Mouse (Mus musculus): ENCODE results near the gene Tspyl3. TPM values are rescaled to one million over a fixed set of nuclear protein-coding genes. Genes with fewer than 3 reads are reported as not detected.

The Tspyl3 gene
- polyA plus RNA-seq, 1 experiment from 2014 or later: 6.0 TPM

- Histone ChIP-seq H3K9ac (ENCODE audit: low read length) (no peak overlapping the region), H3K4me3 (ENCODE audit: low read depth, low read length) (no peak overlapping the region), H3K4me2 (ENCODE audit: low read depth) (no peak overlapping the region), H3K4me1 (ENCODE audit: control insufficient read depth, insufficient read depth, low read length) (no peaks in the 10 kb centered on the region), H3K36me3 (ENCODE audit: control insufficient read depth, insufficient read depth, low read length) (peaks cover 15% of the 10 kb centered on the region), H3K27me3 (ENCODE audit: control insufficient read depth, insufficient read depth, low read length) (no peaks in the 10 kb centered on the region), H3K9me3 (ENCODE audit: control insufficient read depth, low read length) (no peaks in the 10 kb centered on the region), H3K27ac (ENCODE audit: low read depth, low read length) (no peak overlapping the region)
- 88% methylated on average over 5 of the region's 5 CpGs for WGBS
- ATAC-seq (ENCODE audit: insufficient read depth, low FRiP score, low TSS enrichment) (no peak), DNase-seq (ENCODE audit: low spot score) (no peak)
Measured at GRCm38 (mm10) chr2:153198485-153198884, 26.8 kb downstream of the Tspyl3 start.

GRCm38 (mm10) chr2:153194255-153194654, 31.0 kb downstream of the Tspyl3 start:
- DNase-seq (ENCODE audit: low spot score) (no peak), ATAC-seq (ENCODE audit: insufficient read depth, low FRiP score, low TSS enrichment) (no peak)
- Histone ChIP-seq H3K27me3 (ENCODE audit: control insufficient read depth, insufficient read depth, low read length) (no peaks in the 10 kb centered on the region), H3K9me3 (ENCODE audit: control insufficient read depth, low read length) (no peaks in the 10 kb centered on the region), H3K36me3 (ENCODE audit: control insufficient read depth, insufficient read depth, low read length) (peaks cover 16% of the 10 kb centered on the region), H3K27ac (ENCODE audit: low read depth, low read length) (no peak overlapping the region), H3K4me2 (ENCODE audit: low read depth) (no peak overlapping the region), H3K9ac (ENCODE audit: low read length) (no peak overlapping the region), H3K4me1 (ENCODE audit: control insufficient read depth, insufficient read depth, low read length) (no peaks in the 10 kb centered on the region), H3K4me3 (ENCODE audit: low read depth, low read length) (no peak overlapping the region)
- 93% methylated on average over 3 of the region's 3 CpGs for WGBS

- DNase-seq (ENCODE audit: low spot score) (no peak), ATAC-seq (ENCODE audit: insufficient read depth, low FRiP score, low TSS enrichment) (no peak)
- Histone ChIP-seq H3K27ac (ENCODE audit: low read depth, low read length) (no peak overlapping the region), H3K4me3 (ENCODE audit: low read depth, low read length) (no peak overlapping the region), H3K9ac (ENCODE audit: low read length) (no peak overlapping the region), H3K9me3 (ENCODE audit: control insufficient read depth, low read length) (no peaks in the 10 kb centered on the region), H3K4me1 (ENCODE audit: control insufficient read depth, insufficient read depth, low read length) (no peaks in the 10 kb centered on the region), H3K36me3 (ENCODE audit: control insufficient read depth, insufficient read depth, low read length) (peaks cover 16% of the 10 kb centered on the region), H3K27me3 (ENCODE audit: control insufficient read depth, insufficient read depth, low read length) (no peaks in the 10 kb centered on the region), H3K4me2 (ENCODE audit: low read depth) (no peak overlapping the region)
- 81% methylated on average over 2 of the region's 2 CpGs for WGBS
Measured at GRCm38 (mm10) chr2:153191242-153191641, 34.0 kb downstream of the Tspyl3 start.

GRCm38 (mm10) chr2:153187848-153188247, 37.4 kb downstream of the Tspyl3 start:
- peaks cover 18% of the 10 kb centered on the region for H3K36me3 ChIP-seq (ENCODE audit: control insufficient read depth, insufficient read depth, low read length)
- no peaks in the 10 kb centered on the region for H3K27me3 ChIP-seq (ENCODE audit: control insufficient read depth, insufficient read depth, low read length)
- ATAC-seq (ENCODE audit: insufficient read depth, low FRiP score, low TSS enrichment): no peak
- H3K9ac ChIP-seq (ENCODE audit: low read length): no peak overlapping the region
- no peak overlapping the region for H3K4me3 ChIP-seq (ENCODE audit: low read depth, low read length)
- WGBS: 88% methylated on average over 2 of the region's 2 CpGs
- H3K27ac ChIP-seq (ENCODE audit: low read depth, low read length): no peak overlapping the region
- H3K4me2 ChIP-seq (ENCODE audit: low read depth): no peak overlapping the region
- no peaks in the 10 kb centered on the region for H3K9me3 ChIP-seq (ENCODE audit: control insufficient read depth, low read length)
- no peaks in the 10 kb centered on the region for H3K4me1 ChIP-seq (ENCODE audit: control insufficient read depth, insufficient read depth, low read length)
- DNase-seq (ENCODE audit: low spot score): no peak

GRCm38 (mm10) chr2:153186176-153186591, 39.1 kb downstream of the Tspyl3 start:
- Histone ChIP-seq H3K4me2 (ENCODE audit: low read depth) (no peak overlapping the region), H3K36me3 (ENCODE audit: control insufficient read depth, insufficient read depth, low read length) (peaks cover 16% of the 10 kb centered on the region), H3K9ac (ENCODE audit: low read length) (no peak overlapping the region), H3K27me3 (ENCODE audit: control insufficient read depth, insufficient read depth, low read length) (no peaks in the 10 kb centered on the region), H3K4me3 (ENCODE audit: low read depth, low read length) (no peak overlapping the region), H3K4me1 (ENCODE audit: control insufficient read depth, insufficient read depth, low read length) (no peaks in the 10 kb centered on the region), H3K27ac (ENCODE audit: low read depth, low read length) (no peak overlapping the region), H3K9me3 (ENCODE audit: control insufficient read depth, low read length) (no peaks in the 10 kb centered on the region)
- WGBS: 78% methylated on average over 2 of the region's 2 CpGs
- ATAC-seq (ENCODE audit: insufficient read depth, low FRiP score, low TSS enrichment): no peak
- no peak for DNase-seq (ENCODE audit: low spot score)

- 86% methylated on average over 3 of the region's 3 CpGs for WGBS
- no peak for ATAC-seq (ENCODE audit: insufficient read depth, low FRiP score, low TSS enrichment)
- no peaks in the 10 kb centered on the region for H3K9me3 ChIP-seq (ENCODE audit: control insufficient read depth, low read length)
- no peak overlapping the region for H3K4me3 ChIP-seq (ENCODE audit: low read depth, low read length)
- peaks cover 7% of the 10 kb centered on the region for H3K36me3 ChIP-seq (ENCODE audit: control insufficient read depth, insufficient read depth, low read length)
- H3K4me2 ChIP-seq (ENCODE audit: low read depth): no peak overlapping the region
- H3K27ac ChIP-seq (ENCODE audit: low read depth, low read length): no peak overlapping the region
- no peak for DNase-seq (ENCODE audit: low spot score)
- no peak overlapping the region for H3K9ac ChIP-seq (ENCODE audit: low read length)
- no peaks in the 10 kb centered on the region for H3K4me1 ChIP-seq (ENCODE audit: control insufficient read depth, insufficient read depth, low read length)
- H3K27me3 ChIP-seq (ENCODE audit: control insufficient read depth, insufficient read depth, low read length): no peaks in the 10 kb centered on the region
Measured at GRCm38 (mm10) chr2:153179961-153180360, 45.3 kb downstream of the Tspyl3 start.

- no peaks in the 10 kb centered on the region for H3K4me1 ChIP-seq (ENCODE audit: control insufficient read depth, insufficient read depth, low read length)
- no peak for DNase-seq (ENCODE audit: low spot score)
- no peak overlapping the region for H3K4me3 ChIP-seq (ENCODE audit: low read depth, low read length)
- H3K9me3 ChIP-seq (ENCODE audit: control insufficient read depth, low read length): no peaks in the 10 kb centered on the region
- peaks cover 5% of the 10 kb centered on the region for H3K36me3 ChIP-seq (ENCODE audit: control insufficient read depth, insufficient read depth, low read length)
- no peak overlapping the region for H3K27ac ChIP-seq (ENCODE audit: low read depth, low read length)
- H3K9ac ChIP-seq (ENCODE audit: low read length): no peak overlapping the region
- H3K27me3 ChIP-seq (ENCODE audit: control insufficient read depth, insufficient read depth, low read length): no peaks in the 10 kb centered on the region
- WGBS: 88% methylated on average over 10 of the region's 10 CpGs
- ATAC-seq (ENCODE audit: insufficient read depth, low FRiP score, low TSS enrichment): no peak
- no peak overlapping the region for H3K4me2 ChIP-seq (ENCODE audit: low read depth)
Measured at GRCm38 (mm10) chr2:153179126-153179860, 45.9 kb downstream of the Tspyl3 start.

GRCm38 (mm10) chr2:153177188-153177587, 48.1 kb downstream of the Tspyl3 start:
- no peak for DNase-seq (ENCODE audit: low spot score)
- Histone ChIP-seq H3K36me3 (ENCODE audit: control insufficient read depth, insufficient read depth, low read length) (peaks cover 2% of the 10 kb centered on the region; the same call in 1 of the 2 replicates), H3K9me3 (ENCODE audit: control insufficient read depth, low read length) (no peaks in the 10 kb centered on the region), H3K4me3 (ENCODE audit: low read depth, low read length) (no peak overlapping the region), H3K4me2 (ENCODE audit: low read depth) (no peak overlapping the region), H3K27me3 (ENCODE audit: control insufficient read depth, insufficient read depth, low read length) (no peaks in the 10 kb centered on the region), H3K27ac (ENCODE audit: low read depth, low read length) (no peak overlapping the region), H3K4me1 (ENCODE audit: control insufficient read depth, insufficient read depth, low read length) (no peaks in the 10 kb centered on the region), H3K9ac (ENCODE audit: low read length) (no peak overlapping the region)
- no peak for ATAC-seq (ENCODE audit: insufficient read depth, low FRiP score, low TSS enrichment)
- WGBS: 95% methylated on average over 3 of the region's 3 CpGs

- Histone ChIP-seq H3K4me3 (ENCODE audit: low read depth, low read length) (no peak overlapping the region), H3K4me2 (ENCODE audit: low read depth) (no peak overlapping the region), H3K9me3 (ENCODE audit: control insufficient read depth, low read length) (no peaks in the 10 kb centered on the region), H3K9ac (ENCODE audit: low read length) (no peak overlapping the region), H3K36me3 (ENCODE audit: control insufficient read depth, insufficient read depth, low read length) (peaks cover 2% of the 10 kb centered on the region; the same call in 1 of the 2 replicates), H3K27ac (ENCODE audit: low read depth, low read length) (no peak overlapping the region), H3K27me3 (ENCODE audit: control insufficient read depth, insufficient read depth, low read length) (no peaks in the 10 kb centered on the region), H3K4me1 (ENCODE audit: control insufficient read depth, insufficient read depth, low read length) (no peaks in the 10 kb centered on the region)
- ATAC-seq (ENCODE audit: insufficient read depth, low FRiP score, low TSS enrichment) (no peak), DNase-seq (ENCODE audit: low spot score) (no peak)
- 76% methylated on average over 8 of the region's 8 CpGs for WGBS
Measured at GRCm38 (mm10) chr2:153175995-153176570, 49.2 kb downstream of the Tspyl3 start.

Data from neural tube, embryonic 11.5 days (tissue).